Mouse (Mus musculus) neutrophil, adult 83 days (primary cell): ENCODE data around the gene Lpin3. TPM values are rescaled to one million over a fixed set of nuclear protein-coding genes. Genes with fewer than 3 reads are reported as not detected.

ENCODE experiments used
- total RNA-seq, 2 experiments: library from RNA; stranded (reverse); gene quantifications; one replicate each; pipeline ENCODE4 v1.2.4; 2023

Lpin3 gene
- not detected for total RNA-seq

DNA sequence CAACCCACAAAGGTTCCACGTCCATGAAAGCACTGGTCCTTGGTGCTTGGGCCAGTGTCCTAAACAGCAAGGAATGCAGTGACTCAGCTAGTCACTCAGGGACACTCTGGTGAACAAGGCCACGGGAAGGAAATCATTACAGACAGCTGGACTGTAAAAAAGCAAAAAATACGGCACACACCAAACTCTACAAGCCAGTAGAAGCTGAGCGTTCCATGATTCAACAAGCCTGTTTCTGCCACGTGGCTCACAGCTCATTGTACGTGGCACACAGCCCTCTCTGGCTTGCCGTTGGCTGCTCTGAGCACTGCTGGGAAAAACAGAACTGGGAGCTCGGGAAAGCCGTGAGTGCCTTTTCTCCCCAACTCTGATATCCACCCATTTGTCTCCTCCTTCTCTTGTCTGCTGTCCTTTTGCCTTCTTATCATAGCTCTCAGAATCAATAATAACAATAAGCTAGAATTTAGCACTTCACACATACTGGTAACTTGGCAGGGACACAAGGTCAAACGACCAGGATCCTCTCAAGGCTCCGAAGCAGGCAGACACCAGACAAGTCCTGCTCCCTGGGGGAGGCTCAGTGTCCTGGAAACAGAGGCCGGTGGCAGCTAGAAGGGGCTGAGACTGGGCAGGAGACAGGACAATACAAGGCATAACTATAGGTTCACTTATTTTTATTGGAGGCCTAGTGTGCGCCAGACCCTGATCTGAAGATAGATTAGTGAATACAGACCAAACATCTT, at the start of gene Lpin3:
Gene Lpin3, plus strand, starts transcription at position 218 of the 743 bp plus-strand sequence.

DNA sequence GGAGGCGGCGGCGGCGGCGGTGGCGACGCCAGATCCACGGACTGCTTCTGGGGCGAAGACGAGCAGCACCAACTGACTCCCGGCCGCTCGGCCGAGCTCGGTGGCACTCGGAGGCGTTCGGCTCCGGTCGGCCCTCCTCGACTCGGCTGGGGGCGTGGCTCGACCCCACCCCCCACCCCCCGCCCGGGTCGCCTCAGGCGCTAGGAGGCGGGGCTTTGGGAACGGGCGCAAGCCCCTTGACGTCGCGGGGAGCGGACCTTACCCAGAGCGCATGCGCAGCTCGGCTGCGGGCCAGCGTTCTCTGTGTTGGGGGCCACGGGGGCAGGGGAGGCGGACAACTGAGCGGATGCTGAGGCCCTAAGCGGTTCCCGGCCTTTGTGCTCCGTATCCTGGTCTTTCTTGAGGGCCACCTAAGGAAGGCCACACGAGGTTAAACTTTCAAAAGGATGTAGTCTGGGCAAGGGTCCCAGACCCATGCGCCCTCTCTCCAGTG, 7.5 kb upstream of the Lpin3 start, which contains the start of gene Zhx3:
Gene Zhx3, minus strand, starts transcription at position 109 of the 493 bp plus-strand sequence.

DNA sequence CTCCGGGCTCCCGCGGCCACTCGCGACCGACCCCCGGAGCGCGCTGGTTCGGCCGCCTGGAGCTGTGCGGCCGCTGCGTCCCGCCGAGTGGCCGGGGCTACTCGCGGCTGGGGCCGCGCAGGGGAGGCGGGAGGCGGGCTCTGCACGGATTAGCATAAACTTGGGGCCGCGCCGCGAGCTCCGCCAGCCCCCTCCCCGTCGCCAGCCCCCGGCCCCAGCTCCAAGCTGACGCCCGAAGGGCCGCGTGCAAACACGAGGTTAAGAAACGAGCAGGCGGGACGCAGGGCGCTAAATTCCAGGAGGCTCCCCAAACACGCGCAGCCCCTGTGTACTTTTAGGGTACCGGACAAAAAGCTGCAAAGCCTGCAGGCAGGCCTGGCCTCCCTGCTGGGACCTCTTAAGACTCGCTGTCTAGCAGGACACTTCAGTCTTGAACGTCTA, 31.8 kb downstream of the Lpin3 start, which contains the start of gene Emilin3:
Gene Emilin3, minus strand, starts transcription at position 98 of the 441 bp plus-strand sequence.

Other genes starting within 250 kb of the Lpin3 start
- 100 to 1,000 TPM; 120 to 135 TPM for gene Top1, start 234.8 kb upstream of the Lpin3 start, total RNA-seq
- gene Plcg1, start 149.4 kb upstream of the Lpin3 start, total RNA-seq, result 1 to 10 TPM; 7.5 to 7.9 TPM
- gene Zhx3, start 7.7 kb upstream of the Lpin3 start, total RNA-seq, result 1 to 10 TPM; 5.5 to 8.3 TPM
- not detected for gene Emilin3, start 31.7 kb downstream of the Lpin3 start, total RNA-seq
- 10 to 100 TPM; 24.9 to 27.2 TPM for gene Chd6, start 228.4 kb downstream of the Lpin3 start, total RNA-seq